Mouse (Mus musculus) hindbrain, postnatal 0 days (tissue): ENCODE results near the gene Kirrel3. TPM values are rescaled to one million over a fixed set of nuclear protein-coding genes. Genes with fewer than 3 reads are reported as not detected.

Experiments used
- ATAC-seq: fragments of 200-750 bp; cut with Nextera tagmentation; 2 replicates; pipeline ENCODE4 v1.8.0; 2017; ENCODE audit warnings: mild to moderate bottlenecking, moderate TSS enrichment, moderate library complexity
- DNase-seq: peaks from one replicate; pipeline ENCODE4 v3.0.0-alpha.2; 2015; ENCODE audit warnings: low spot score
- H3K27ac ChIP-seq: fragments of 300-500 bp; sonication (generic); 2 replicates; pipeline ENCODE4 v1.5.1; 2014; ENCODE audit warnings: mild to moderate bottlenecking
- H3K27me3 ChIP-seq: fragments of 300-500 bp; sonication (generic); 2 replicates; pipeline ENCODE4 v1.6.1; 2014; ENCODE audit warnings: low read length, mixed read lengths; ENCODE audit not compliant: insufficient read depth
- H3K36me3 ChIP-seq: fragments of 300-500 bp; sonication (generic); 2 replicates; pipeline ENCODE4 v1.6.1; 2014; ENCODE audit warnings: low read length, mixed read lengths; ENCODE audit not compliant: insufficient read depth
- H3K4me1 ChIP-seq: fragments of 300-500 bp; sonication (generic); 2 replicates; pipeline ENCODE4 v1.6.1; 2014; ENCODE audit warnings: antibody characterized with exemption, low read length, mixed read lengths; ENCODE audit not compliant: insufficient read depth
- H3K4me2 ChIP-seq: fragments of 300-500 bp; sonication (generic); 2 replicates; pipeline ENCODE4 v1.6.1; 2014; ENCODE audit warnings: low read depth, mild to moderate bottlenecking, low read length, moderate library complexity, mixed read lengths
- H3K4me3 ChIP-seq: fragments of 300-500 bp; sonication (generic); 2 replicates; pipeline ENCODE4 v1.5.1; 2014; ENCODE audit warnings: low read length
- H3K9ac ChIP-seq: fragments of 300-500 bp; sonication (generic); replicated peaks from 2 replicates; pipeline ENCODE4 v1.6.1; 2014; ENCODE audit warnings: mild to moderate bottlenecking, low read length, moderate library complexity, mixed read lengths
- H3K9me3 ChIP-seq: fragments of 300-500 bp; sonication (generic); 2 replicates; pipeline ENCODE4 v1.6.1; 2016; ENCODE audit warnings: low read length, mixed read lengths
- CTCF ChIP-seq: IDR thresholded peaks from 2 replicates; pipeline ENCODE4 v1.5.1; 2016; ENCODE audit warnings: antibody characterized with exemption, control low read depth, low read depth
- WGBS: fragments of 180-500 bp; shearing (Covaris S2); extraction: QIAGEN DNeasy Blood & Tissue Kit; methylation state at CpG from one replicate; pipeline ENCODE4 v1.1.7; 2014; 5-methylcytosine and 5-hydroxymethylcytosine counted together
- polyA plus RNA-seq: library from polyadenylated mRNA; unstranded; fragments of >200 nt; fragmentation: Nextera tagmentation; extraction: Ambion mirVana; gene quantifications from 2 replicates; pipeline ENCODE4 v1.2.1, GENCODE M21; 2015
- total RNA-seq: library from RNA; depleted of rRNA; stranded (reverse); fragments of >200 nt; gene quantifications from 2 replicates; pipeline ENCODE4 v1.2.3, GENCODE M21; 2014

Kirrel3 gene
- total and polyA plus RNA-seq, 2 experiments from 2014 or later: 40.6 to 44.9 TPM

- Histone ChIP-seq H3K4me3 (no peak overlapping the region), H3K9ac (no peak overlapping the region), H3K27ac (no peak overlapping the region), H3K27me3 (no peaks in the 10 kb centered on the region), H3K9me3 (no peaks in the 10 kb centered on the region), H3K4me2 (no peak overlapping the region), H3K36me3 (no peaks in the 10 kb centered on the region), H3K4me1 (0 out of 2 replicates have a peak, but pooled peaks cover 5% of the 10 kb centered on the region)
- 88% methylated on average over 2 of the region's 2 CpGs for WGBS
- no peak for TF ChIP-seq CTCF
- no peak for ATAC-seq
- no peak for DNase-seq
Measured at GRCm38 (mm10) chr9:34995078-34995477, 509.4 kb downstream of the Kirrel3 start.

DNA sequence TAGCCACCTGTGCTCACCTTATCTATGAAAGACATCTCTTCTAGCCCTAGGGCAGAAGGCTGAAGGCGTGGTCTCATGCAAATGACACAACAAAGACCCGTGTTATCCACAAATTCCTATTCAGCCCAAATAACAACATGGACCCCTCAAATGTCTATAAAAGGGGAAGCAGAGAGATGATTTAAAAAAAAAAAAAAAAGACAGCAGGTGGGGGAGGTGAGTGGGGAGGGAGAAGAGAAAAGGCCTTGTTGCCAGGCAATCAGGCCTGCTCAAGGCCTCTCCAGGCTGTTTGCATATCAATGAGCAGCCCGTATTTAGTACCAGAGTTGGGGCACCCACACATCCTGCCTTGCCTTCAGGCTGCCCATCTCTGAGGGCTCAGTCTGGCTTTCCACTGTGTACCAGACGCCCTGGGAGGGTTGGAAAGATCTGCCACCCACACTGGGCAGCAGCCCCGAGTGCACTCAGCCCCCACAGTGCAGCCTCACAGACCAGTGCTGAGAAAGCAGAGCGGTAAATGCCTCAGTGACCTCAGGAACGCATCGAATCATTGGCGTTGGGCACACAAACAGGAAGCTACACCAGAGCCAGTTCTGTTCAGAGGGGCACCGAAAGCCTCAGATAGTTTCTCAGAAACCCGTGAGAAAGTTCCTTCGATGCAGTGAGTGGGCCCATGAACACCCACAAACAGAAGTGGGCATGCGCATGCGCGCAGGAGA, 510.1 kb downstream of the Kirrel3 start:
- Histone ChIP-seq H3K9me3 (no peaks in the 10 kb centered on the region), H3K27ac (no peak overlapping the region; the same call in 1 of the 2 replicates), H3K4me3 (no peak overlapping the region), H3K36me3 (no peaks in the 10 kb centered on the region), H3K4me1 (0 out of 2 replicates have a peak, but pooled peaks cover 5% of the 10 kb centered on the region), H3K9ac (no peak overlapping the region), H3K4me2 (no peak overlapping the region), H3K27me3 (no peaks in the 10 kb centered on the region)
- 39% methylated on average over 15 of the region's 15 CpGs for WGBS
- peak; percentile 41 for DNase-seq
- ATAC-seq: peak; percentile 85
- no peak for TF ChIP-seq CTCF

- no peak overlapping the region for H3K4me2 ChIP-seq
- TF ChIP-seq CTCF: no peak
- H3K4me3 ChIP-seq: no peak overlapping the region
- no peak overlapping the region for H3K27ac ChIP-seq
- WGBS: 39% methylated on average over 9 of the region's 9 CpGs
- no peak for ATAC-seq
- no peak for DNase-seq
- H3K9me3 ChIP-seq: no peaks in the 10 kb centered on the region
- no peaks in the 10 kb centered on the region for H3K27me3 ChIP-seq
- H3K4me1 ChIP-seq: 0 out of 2 replicates have a peak, but pooled peaks cover 5% of the 10 kb centered on the region
- no peaks in the 10 kb centered on the region for H3K36me3 ChIP-seq
- H3K9ac ChIP-seq: no peak overlapping the region
Measured at GRCm38 (mm10) chr9:34997880-34998865, 512.5 kb downstream of the Kirrel3 start.

- Histone ChIP-seq H3K4me2 (no peak overlapping the region), H3K4me3 (no peak overlapping the region), H3K36me3 (no peaks in the 10 kb centered on the region), H3K27me3 (no peaks in the 10 kb centered on the region), H3K27ac (no peak overlapping the region), H3K9ac (no peak overlapping the region), H3K4me1 (no peaks in the 10 kb centered on the region), H3K9me3 (no peaks in the 10 kb centered on the region)
- ATAC-seq (no peak), DNase-seq (no peak)
- 85% methylated on average over 4 of the region's 4 CpGs for WGBS
- TF ChIP-seq CTCF: no peak
Measured at GRCm38 (mm10) chr9:35004113-35004512, 518.4 kb downstream of the Kirrel3 start.

GRCm38 (mm10) chr9:35007697-35008341, 522.1 kb downstream of the Kirrel3 start:
- H3K4me2 ChIP-seq: no peak overlapping the region
- no peak for TF ChIP-seq CTCF
- 66% methylated on average over 14 of the region's 14 CpGs for WGBS
- H3K9me3 ChIP-seq: no peaks in the 10 kb centered on the region
- H3K9ac ChIP-seq: no peak overlapping the region
- peak; percentile 56 for ATAC-seq
- H3K27me3 ChIP-seq: no peaks in the 10 kb centered on the region
- DNase-seq: no peak
- H3K4me3 ChIP-seq: no peak overlapping the region
- H3K27ac ChIP-seq: no peak overlapping the region
- no peaks in the 10 kb centered on the region for H3K4me1 ChIP-seq
- H3K36me3 ChIP-seq: no peaks in the 10 kb centered on the region

DNA sequence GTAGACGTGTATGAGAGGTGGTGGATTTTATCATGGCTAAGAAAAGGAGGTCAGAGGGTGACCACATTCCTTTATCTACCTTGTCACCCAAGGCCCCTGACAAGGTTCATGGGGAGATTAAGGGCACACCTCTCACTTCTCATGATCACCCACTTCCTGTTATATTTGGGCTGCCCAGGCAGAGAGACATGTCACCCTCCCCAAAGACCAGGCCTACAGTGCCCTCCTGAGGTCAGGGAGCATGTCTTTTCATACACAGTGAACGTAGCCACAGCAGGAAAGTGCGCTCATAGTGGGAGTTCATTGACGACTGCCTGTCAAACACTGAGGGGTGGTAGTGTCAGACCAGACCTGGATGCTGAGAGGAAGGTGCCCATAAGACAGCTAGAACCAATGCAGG, 531.1 kb downstream of the Kirrel3 start:
- Histone ChIP-seq H3K27ac (peak overlapping the region; percentile 46; the same call in 1 of the 2 replicates), H3K4me3 (no peak overlapping the region), H3K27me3 (no peaks in the 10 kb centered on the region), H3K9ac (no peak overlapping the region), H3K4me2 (no peak overlapping the region), H3K36me3 (no peaks in the 10 kb centered on the region; the same call in 1 of the 2 replicates), H3K9me3 (no peaks in the 10 kb centered on the region), H3K4me1 (peaks cover 16% of the 10 kb centered on the region; the same call in 1 of the 2 replicates)
- TF ChIP-seq CTCF: peak; percentile 71
- DNase-seq (peak; percentile 62), ATAC-seq (0 out of 2 replicates have a peak, but pooled peaks have one; percentile 21)
- WGBS: 52% methylated on average over 4 of the region's 4 CpGs
